Mouse (Mus musculus): Measurements from ENCODE around the gene Prdx4.

DNA sequence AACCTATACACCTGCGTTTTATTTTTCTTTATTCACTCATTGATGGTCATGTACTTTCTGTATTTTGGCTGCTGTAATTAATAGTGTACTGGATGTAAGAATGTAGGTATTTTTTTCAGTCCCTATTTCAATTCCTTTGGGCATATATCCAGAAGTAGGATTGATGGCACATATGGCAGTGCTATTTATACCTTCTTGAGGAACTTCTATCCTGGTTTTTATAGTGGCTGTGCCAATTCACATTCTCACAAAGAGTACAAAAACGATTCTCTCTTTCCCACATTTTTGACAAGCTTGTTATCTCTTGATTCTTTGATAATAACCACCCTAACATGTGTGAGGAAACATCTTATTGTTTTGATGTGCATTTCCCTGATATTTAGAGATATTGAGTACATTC, 24.5 kb upstream of the Prdx4 start:
- TF ChIP-seq CTCF (IDR thresholded peaks at IDR 0.05) (no peak), EP300 (IDR thresholded peaks at IDR 0.05; ENCODE audit: insufficient read depth, low read depth, low read length) (no peak)

Measured in heart, adult 2 months (tissue).